Mouse (Mus musculus): ENCODE results near the gene Sgpp1.

Sgpp1 gene

DNA sequence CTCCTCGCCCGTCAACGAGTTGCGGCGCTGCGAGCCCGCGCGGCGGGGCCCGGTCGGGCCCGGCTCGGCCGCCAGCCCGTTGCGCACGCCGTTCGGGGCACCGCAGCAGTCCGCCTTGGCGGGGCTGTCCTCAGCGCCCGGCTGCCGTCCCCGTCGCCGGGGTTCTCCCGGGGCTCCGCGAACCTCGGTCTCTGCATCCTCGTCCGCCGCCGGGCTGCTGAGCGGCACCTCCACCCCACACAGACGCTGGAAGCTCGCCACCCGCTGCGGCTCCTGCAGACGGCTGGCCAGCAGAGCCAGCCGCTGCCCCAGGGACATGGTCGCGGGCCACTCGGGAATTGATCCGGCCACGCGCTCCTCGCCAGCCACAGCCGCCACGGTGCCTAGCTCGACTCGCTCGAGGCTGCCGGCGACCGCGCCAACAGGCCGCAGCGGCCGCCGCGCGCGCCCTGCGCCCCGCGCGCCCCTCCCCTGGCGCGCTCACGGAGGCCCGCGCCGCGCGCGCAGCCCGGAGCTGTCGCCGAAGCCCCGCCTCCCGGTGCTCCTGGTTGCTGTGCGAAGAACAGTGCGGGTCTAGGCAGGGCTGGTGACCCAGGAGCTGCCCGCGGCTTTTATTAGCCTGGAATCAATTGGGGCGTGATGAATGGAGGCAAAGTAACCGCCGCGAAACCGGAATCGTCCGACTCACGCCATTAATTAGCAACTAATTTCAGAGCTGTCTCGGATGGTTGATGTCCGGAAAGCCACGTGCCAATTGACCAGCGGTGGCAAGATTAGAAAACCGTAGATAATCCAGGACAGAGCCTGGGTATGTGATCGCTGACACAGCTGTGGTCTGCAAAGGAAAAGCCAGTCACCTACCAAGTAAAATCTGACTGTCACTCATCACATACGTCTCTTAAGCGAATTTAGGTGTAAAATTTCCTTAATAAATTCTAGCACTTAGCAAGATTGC, at the start of gene Sgpp1:
TSS of gene Sgpp1 (minus strand) at position 484 of the 955 bp plus-strand sequence.
- peak; percentile 58 to 68 for DNase-seq (ENCODE audit: low spot score in 2 of 2)

DNA sequence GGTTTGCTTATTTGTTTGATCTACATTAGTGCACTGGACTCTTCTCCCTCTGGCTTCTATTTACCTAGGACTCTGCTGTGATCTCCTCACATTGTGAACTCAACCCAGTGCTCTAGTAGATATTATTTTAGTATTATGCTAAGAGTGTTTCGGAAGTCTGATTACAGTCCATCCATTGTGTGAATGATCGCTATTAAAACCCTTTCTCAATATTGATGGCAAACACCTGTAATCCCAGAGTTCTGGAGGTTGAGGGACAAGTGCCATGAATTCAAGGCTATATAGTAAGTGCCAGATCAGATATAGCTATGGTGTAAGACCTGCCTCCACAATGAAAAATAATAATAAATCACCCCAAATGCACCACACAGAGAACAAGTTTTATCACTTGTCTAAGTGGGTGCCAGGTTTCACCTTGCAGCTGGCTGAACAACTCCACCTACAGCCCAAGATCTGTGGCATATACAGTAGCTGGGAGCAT, 48.8 kb upstream of the Sgpp1 start:
- DNase-seq (ENCODE audit: low spot score in 2 of 2), result no peak

DNA sequence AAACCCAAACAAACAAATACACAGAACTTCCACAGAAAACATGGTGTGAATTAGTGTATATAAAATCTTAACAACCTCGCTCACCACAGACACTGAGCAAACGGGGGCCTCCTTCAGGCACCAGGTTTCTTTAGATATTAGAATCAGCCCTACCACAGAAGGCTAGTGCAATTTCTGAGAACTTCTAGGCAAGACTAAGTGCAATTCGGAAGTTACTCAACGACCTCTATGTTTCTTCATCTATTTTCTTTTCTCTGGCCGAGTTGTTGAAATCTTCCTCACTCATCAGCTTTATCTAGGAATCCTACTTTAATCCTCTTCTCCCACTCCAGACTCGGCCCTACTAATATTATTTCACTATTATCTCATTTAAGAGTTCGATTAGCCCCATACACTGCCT, 46.5 kb upstream of the Sgpp1 start:
- no peak for DNase-seq (ENCODE audit: low spot score in 2 of 2)

DNA sequence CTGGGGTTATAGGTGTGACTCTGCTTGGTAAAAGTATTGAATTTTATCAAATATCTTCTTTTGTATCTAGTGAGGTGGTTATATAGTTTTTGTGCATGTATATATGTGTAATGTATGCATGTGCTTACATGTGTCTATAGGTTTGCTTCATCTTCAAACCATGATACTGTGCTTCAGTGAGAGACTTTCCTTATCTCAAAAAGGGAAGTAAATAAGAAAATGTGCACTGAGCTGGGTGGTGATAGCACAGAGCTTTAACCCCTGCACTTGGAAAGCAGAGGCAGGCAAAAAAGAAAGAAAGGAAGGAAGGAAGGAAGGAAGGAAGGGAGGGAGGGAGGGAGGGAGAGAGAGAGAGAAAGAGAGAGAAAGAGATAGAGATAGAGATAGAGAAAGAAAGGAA, 45.9 kb upstream of the Sgpp1 start:
- DNase-seq (ENCODE audit: low spot score in 2 of 2), result no peak

DNA sequence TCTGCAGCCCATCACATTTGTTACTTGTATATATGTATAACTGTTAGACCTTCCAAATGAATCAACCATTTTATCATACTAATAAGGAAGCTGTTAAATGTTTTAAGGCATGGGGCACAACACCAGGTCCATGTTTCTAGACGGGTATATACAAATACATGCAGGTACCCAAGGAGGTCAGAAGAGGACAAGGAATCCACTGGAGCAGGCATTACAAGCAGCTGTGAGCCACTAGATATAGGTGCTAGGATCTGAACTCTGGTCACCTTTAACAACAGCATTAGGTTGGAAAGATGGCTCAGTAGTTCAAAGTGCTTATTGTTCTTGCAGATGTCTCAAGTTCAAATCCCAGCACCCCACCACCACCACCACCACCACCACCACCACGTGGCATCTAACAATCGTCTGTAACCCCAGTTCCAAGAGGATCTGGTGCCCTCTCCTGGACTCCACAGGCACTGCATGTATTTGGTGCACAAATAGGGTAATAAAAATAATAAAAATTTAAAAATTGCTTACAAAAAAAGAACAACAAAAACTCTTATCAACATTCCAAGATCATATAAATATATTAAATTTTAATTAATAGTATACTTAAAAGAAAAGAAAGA, 37.0 kb upstream of the Sgpp1 start:
- DNase-seq (ENCODE audit: low spot score in 2 of 2), result no peak

DNA sequence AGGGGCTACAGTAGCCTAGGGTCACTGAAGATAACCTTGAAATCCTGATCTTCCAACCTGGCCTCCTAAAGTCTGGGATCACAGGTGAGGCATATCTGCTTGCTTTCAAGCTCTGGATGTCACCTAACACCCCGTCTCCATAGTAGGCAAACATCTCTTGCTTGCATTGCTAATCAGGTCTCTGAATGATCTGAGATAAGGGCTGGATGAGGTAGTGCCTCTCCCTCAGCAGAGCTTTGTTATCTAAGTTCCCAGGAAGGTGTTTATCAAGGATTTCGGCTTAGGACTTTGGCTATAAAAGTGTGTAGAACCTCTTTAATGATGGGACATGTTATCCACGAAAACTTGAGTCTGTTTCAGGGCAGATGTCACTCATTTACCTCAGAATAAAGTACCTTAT, 35.9 kb upstream of the Sgpp1 start:
- DNase-seq (ENCODE audit: low spot score in 2 of 2), result no peak

DNA sequence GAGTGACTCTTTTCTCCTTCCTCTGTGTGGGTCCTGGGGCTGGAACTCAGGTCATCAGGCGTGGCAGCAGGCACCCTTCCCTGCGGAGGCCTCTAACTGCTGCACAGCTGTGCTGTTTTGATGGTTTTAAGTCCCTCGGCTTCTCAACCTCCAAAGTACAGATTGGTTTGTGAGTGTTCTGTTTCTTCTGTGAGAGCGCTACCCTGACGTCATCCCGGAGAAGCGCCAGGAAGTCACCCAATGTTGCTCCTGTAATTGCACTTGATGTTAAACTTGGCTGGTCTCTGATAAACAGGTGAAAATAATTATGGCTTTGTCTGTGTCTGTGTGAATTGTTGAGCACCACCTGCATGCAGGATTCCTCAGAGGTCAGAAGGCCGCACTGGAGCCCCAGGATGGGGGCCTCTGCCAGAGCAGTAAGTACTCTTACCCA, 31.4 kb upstream of the Sgpp1 start:
- no peak for DNase-seq (ENCODE audit: low spot score in 2 of 2)

DNA sequence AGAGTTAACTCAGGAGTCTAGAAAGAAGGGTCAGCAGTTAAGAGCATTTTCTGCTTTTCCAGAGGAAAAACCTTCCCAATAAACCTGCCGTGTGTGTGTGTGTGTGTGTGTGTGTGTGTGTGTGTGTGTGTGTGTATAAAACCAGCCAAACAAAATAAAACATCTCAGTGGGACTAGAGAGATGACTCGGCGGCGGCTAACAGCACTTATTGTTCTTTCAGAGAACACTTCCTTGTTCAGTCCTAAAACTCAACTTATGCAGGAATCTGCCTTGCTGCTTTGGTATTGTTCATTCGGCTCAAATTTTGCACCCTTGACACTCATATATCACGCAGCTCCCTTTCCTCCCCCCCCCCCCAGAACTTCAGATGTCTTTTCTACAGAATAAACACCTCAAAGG, 30.9 kb upstream of the Sgpp1 start:
- DNase-seq (ENCODE audit: low spot score in 2 of 2), result no peak

DNA sequence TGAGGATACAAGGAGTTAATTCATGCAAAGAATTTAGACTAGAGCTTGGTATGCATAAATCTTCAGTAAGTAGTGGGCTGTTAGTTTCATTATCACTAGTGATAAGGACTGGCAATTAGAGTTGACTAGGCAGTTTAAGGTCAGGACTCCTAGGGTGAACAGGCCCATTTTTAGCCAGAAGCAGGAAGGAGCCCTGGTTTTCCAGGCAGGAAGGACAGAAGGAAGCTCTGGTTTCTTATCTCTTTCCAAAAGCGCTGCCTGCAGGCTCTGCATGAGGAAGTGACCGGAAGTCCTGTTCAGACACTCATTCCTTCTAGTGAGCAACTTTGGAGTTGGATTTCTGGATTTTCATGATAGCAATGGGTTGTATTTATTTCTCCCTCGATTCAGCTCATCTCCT, 30.2 kb upstream of the Sgpp1 start:
- no peak for DNase-seq (ENCODE audit: low spot score in 2 of 2)

DNA sequence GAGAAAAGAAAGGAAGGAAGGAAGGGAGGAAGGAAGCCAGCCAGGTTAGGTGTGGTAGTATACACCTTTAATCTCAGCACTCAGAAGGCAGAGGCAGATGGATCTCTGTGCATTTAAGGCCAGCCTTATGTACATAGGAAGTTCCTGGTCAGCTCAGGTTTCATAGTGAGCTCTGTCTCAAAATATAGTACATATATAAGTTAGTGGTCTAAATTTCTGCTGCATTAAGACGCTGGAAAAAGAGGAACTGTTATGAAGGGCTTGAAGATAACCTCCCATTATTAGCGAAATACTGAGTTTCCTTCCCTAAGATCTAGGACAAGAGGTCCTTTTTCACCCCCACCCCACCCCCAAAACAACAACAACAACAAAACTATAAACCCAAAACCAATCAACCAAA, 20.9 kb upstream of the Sgpp1 start:
- no peak for DNase-seq (ENCODE audit: low spot score in 2 of 2)

DNA sequence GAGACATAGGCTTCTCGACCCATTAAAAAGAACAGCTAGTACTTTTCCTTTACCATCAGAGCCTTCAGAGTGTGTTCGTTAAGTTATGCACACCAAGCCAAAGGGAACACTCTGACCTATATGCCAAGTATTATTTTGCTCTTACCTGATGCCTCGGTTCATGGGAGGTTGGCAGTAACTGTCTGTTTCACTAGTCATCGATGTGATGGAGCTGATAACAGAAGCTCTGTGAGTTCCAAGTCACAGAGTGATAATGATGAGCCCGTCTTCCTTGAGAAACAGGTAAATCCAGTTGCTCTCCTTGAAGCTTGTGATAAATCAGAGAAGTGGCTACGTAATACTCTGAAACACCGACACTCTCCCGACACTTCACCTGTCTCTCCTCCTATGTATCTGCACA, 18.2 kb upstream of the Sgpp1 start:
- DNase-seq (ENCODE audit: low spot score in 2 of 2), result no peak

DNA sequence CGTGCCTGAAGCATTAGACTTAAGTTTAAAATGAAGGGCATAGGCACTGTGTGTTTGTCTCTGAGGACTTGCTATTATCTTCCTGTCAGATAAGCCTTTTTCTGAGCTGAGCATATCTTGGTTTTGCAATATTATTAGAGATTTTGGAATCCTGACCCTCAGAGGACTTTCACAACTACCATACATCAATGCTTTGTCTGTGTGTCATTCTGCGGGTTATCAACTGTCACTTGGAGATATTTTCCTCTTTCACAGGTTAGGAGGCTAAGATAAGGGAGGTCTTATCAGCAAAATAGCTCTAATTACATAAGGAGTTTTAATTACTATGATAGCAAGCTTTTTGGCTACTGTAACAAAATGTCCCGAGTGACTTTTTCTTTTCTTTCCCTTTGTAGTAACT, 16.5 kb upstream of the Sgpp1 start:
- no peak for DNase-seq (ENCODE audit: low spot score in 2 of 2)

DNA sequence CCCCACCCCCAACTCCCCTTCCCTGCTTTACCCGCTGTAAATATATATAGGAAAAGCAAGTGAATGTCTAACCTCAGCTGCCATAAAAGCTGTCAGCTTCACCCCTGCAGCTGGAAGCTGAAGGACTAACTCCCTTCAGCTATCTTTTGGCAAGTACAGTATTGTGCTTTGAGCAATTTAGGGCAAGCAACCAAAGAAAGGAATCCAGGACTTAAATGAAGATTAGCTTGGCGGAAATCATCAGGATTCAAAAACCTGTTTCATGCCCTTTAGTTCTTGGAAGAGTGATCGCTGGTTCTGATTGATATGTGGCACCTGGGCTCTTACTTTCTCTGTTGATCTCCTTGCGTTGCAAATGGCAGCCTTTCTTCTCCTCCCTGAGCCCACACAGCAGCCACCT, 13.0 kb upstream of the Sgpp1 start:
- DNase-seq (ENCODE audit: low spot score in 2 of 2), result no peak

DNA sequence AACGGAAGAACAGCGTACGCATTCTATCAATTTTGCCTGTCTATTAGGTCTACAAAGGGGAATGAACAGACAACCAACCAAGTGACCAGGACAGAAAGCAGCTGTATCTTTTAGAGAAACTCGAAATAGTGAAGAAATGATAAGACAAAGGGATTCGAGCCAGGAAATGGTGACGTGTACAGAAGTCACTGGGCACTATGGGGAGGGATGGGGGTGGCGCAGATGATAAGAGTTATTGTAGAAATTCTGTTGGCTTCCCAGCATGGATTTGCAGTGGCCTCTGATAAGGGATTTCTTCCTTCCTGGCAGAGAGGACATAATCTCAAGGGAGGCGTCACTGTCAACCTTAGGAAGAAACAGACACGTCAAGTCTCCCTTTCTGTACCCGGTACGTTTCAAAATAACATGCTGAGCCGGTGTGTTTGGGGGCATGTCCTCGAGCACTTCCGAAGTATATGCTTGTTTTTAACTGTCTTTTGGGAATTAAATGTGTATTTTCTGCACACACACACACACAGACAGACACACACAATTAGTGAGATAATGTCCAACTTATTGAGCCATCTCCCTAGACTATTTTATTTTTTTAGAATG, 10.3 kb upstream of the Sgpp1 start:
- no peak for DNase-seq (ENCODE audit: low spot score in 2 of 2)

DNA sequence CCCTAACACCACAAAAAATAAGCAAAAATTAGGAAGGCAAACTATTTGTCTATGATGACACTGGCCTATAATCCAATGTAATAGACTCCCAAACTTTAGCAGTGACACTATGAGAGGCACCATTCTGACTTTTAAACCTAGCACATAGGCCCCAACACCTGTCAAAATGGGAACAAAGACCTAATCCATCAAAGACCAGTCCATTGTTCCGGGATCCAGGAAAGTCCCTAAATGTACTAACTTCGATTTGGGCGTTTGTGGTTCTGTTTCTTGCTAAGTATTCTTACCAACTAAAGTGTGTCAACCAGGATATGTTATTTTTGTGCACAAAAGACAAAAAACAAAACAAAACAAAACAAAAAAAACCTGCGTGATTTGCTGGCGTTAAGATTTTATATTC, 6.6 kb upstream of the Sgpp1 start:
- DNase-seq (ENCODE audit: low spot score in 2 of 2), result no peak

DNA sequence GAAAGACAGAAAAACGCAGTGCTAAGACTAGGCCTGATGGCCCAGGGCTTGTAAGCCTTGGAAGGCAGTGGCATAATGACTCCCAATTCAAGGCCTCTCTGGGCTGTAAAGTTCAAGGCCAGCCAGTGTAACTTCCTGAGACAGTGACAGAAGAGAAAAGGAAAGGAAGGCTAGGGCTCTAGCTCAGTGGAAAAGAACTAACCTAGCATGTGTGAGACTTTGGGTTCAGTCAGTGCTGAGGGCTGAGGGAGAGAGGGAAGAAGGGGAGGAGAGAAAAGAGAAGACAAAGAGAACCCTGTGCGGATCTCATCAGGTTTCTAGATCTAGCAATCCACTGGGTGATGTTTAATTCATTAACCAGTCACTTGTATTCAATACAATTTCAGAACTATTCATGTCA, 5.7 kb upstream of the Sgpp1 start:
- DNase-seq (ENCODE audit: low spot score in 2 of 2), result no peak

DNA sequence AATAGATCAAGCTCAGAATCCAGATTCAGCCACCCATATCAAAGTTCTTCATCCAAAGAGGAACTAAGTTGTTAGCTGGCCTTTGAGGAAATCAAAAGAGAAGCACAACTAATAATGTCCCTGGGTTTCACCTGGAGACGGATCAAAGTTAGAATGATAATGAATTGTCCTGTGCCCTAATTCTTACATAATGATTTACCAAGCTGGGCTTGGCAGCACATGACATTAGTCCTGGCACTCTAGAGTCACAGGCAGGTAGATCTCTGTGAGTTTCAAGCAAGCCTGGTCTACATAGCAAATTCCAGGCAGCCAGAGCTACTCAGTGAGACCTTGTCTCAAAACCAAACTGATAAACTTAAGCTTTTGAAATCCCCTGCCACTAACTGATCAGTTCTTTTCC, 4.9 kb upstream of the Sgpp1 start:
- DNase-seq (ENCODE audit: low spot score in 2 of 2), result no peak

DNA sequence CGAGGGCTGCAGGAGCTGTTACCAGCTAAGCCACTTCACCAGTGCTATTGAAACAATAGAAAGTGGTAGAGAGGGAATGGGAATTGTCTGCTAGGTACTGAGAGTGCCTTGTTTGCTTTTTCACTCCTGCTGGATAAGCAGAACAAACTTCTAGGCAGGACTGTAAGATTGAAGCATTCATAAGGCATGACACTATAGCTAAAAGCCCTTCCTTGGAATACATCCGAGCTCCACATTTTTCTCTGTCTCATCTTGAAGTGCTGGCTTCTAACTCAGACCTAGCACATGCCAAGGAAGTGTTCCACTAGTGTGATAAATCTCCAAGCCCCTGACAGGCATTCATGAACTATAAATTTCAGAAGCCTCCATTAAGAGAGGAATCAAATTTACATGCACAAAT, 4.1 kb upstream of the Sgpp1 start:
- no peak for DNase-seq (ENCODE audit: low spot score in 2 of 2)

DNA sequence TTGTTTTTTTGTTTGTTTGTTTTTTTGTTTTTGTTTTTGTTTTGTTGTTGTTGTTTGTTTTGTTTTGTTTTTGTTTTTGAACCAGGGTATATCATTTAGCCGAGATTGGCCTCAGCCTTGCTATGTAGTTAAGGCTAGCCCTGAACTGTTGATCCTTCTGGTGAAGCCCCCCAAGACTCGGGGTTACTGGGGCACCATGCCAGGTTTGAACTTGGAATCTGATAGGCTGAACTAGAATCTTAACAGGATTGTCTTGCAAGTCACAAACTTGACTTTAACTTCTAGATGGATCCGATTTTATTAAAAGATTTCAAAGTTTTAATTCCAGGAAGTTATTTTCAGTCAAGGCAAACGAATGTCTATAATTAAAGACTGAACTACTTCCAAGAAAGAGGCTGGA, 767 bp upstream of the Sgpp1 start:
- no peak for DNase-seq (ENCODE audit: low spot score in 2 of 2)

DNA sequence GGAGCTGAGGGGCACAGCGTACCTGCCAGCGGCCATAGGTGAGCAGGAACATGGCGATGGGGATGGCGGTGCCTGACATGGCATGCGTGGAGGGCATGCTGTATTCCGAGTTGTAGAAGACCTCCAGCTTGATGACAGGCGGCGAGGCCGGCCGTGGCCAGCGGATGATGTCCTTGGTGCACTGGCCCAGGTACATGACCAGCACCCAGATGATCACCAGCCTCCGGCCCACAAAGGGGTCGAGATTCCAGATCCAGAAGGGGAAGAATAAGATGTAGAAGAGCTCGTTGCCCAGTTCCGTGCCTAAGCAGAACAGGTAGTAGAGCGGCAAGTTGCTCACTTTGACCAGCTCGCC, 661 bp downstream of the Sgpp1 start:
- peak in 1 of 2 experiments; percentile 11 for DNase-seq (ENCODE audit: low spot score in 2 of 2)

DNA sequence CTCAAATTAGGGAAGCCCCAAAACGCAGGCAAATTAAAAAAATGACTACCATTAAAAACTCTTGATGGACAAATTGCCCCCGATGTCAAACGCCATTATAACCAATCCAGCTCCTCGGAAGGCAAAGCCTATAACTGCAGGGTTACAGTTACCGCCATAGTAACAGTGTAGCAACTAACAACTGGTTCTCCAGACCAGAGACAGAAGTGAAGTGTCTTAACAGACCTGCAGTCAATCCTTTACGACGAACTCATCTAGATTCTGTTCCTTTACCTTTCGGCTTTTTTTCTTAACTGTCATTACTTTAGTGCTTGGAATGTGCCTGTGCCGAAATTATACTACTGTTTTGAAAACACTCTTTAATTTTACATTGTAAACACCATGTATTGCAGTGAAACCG, 1.4 kb downstream of the Sgpp1 start:
- DNase-seq (ENCODE audit: low spot score in 2 of 2), result no peak

DNA sequence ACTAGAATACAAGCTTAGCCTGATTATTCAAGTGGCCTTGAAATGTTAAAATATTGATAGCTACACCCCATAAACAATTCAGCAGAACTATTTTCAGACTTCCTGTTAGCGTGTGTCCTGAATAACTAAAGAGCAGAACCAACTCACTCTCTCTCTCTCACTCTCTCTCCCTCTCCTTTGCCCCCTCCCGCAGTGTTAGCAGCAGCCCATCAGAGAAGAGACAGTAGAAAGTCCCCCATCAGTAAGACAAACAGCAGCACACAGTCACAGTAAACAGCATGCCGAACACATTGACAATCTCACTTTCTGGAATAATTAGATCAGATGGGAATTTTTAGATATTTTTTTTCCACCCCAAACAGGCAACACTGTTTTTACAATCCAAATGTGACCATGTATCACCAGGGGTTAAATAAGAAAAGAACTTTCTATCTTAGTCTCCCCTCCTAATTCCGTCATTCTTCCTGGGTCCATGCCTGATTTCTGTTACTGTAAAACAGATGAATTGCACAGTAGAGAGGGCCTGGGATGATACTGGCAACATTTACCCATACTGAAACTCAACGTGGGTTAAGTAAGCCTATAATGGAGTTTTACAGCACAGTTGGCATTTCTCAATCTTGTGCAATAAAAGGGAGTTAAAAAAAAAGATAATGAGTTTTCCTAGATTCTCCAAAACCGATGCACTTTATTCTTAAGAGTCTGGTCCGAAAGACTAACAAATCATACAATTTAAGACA, 2.0 kb downstream of the Sgpp1 start:
- DNase-seq (ENCODE audit: low spot score in 2 of 2), result no peak
